Mouse (Mus musculus): ENCODE data around the gene Tbxa2r. TPM values are rescaled to one million over a fixed set of nuclear protein-coding genes. Genes with fewer than 3 reads are reported as not detected.

Tbxa2r gene
- polyA plus RNA-seq, 2 experiments: 9.2 to 10.8 TPM

DNA sequence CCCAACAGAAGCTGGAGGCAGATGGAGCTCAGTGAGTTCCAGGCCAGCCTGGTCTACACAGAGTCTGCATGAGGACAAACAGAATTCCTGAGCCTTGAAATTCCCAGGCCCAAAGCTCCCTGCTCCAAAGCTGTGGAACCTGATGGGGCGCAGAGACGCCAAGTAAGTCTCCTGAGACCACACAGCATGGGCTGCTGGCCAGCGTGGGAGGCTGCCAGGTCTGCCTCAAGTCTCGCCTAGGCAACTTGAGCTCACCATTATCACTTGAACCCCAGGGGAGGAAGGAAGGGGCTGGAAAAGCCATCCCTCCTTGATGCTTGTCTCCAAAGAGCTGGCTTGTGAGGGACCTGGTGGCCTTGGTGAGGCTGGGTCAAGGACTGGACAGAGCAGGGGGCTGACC lies 1.5 kb downstream of the Tbxa2r start:
- H3K9ac ChIP-seq (ENCODE audit: low read depth, low read length, severe bottlenecking): no peak overlapping the region
- WGBS: 47% methylated on average over 4 of the region's 4 CpGs
- H3K36me3 ChIP-seq (ENCODE audit: control insufficient read depth, insufficient read depth, low read length): peaks cover 24% of the 10 kb centered on the region
- H3K27me3 ChIP-seq (ENCODE audit: control insufficient read depth, insufficient read depth, low read length): no peaks in the 10 kb centered on the region
- peaks cover 29% of the 10 kb centered on the region for H3K4me1 ChIP-seq (ENCODE audit: control insufficient read depth, insufficient read depth, low read length)
- DNase-seq (ENCODE audit: low spot score) (no peak), ATAC-seq (ENCODE audit: low FRiP score, low read depth) (peak; percentile 8; the same call in 1 of the 2 replicates)
- H3K27ac ChIP-seq (replicated peaks; ENCODE audit: low read depth, low read length): peak overlapping the region; percentile 85
- H3K9me3 ChIP-seq (ENCODE audit: control insufficient read depth, low read length): no peaks in the 10 kb centered on the region
- no peak overlapping the region for H3K4me3 ChIP-seq (replicated peaks; ENCODE audit: low read length)
- no peak for TF ChIP-seq POLR2A (IDR thresholded peaks at IDR 0.05; ENCODE audit: borderline replicate concordance, extremely low read depth, insufficient read depth, insufficient read length)
- H3K4me2 ChIP-seq (replicated peaks; ENCODE audit: low read depth, low read length, severe bottlenecking): 0 out of 2 replicates have a peak overlapping the region, but pooled peaks have one; percentile 21

DNA sequence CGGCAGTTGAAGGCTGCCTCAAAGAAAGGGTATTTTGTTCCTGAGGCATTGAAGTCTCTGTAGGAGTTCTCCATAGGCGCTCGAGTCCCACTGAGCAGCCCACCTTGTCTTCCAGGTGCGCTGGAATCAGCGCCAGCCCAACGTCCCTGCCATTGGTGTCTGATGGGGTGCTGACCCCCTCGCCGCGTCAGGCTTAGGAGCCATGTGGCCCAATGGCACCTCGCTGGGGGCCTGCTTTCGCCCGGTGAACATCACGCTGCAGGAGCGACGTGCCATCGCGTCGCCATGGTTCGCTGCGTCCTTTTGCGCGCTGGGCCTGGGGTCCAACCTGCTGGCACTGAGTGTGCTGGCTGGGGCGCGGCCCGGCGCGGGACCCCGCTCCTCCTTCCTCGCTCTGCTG lies 3.7 kb downstream of the Tbxa2r start:
- peaks cover under 1% of the 10 kb centered on the region for H3K36me3 ChIP-seq (ENCODE audit: control insufficient read depth, insufficient read depth, low read length)
- no peak for TF ChIP-seq POLR2A (IDR thresholded peaks at IDR 0.05; ENCODE audit: borderline replicate concordance, extremely low read depth, insufficient read depth, insufficient read length)
- H3K27me3 ChIP-seq (ENCODE audit: control insufficient read depth, insufficient read depth, low read length): 0 out of 2 replicates have a peak, but pooled peaks cover 2% of the 10 kb centered on the region
- 25% methylated on average over 29 of the region's 29 CpGs for WGBS
- peaks cover 42% of the 10 kb centered on the region for H3K4me1 ChIP-seq (ENCODE audit: control insufficient read depth, insufficient read depth, low read length)
- DNase-seq (ENCODE audit: low spot score): no peak
- no peaks in the 10 kb centered on the region for H3K9me3 ChIP-seq (ENCODE audit: control insufficient read depth, low read length)
- no peak for ATAC-seq (ENCODE audit: low FRiP score, low read depth)
- H3K4me2 ChIP-seq (replicated peaks; ENCODE audit: low read depth, low read length, severe bottlenecking): peak overlapping the region; percentile 15; the same call in 1 of the 2 replicates
- H3K4me3 ChIP-seq (replicated peaks; ENCODE audit: low read length): no peak overlapping the region
- H3K27ac ChIP-seq (replicated peaks; ENCODE audit: low read depth, low read length): no peak overlapping the region
- 0 out of 2 replicates have a peak overlapping the region, but pooled peaks have one; percentile 4 for H3K9ac ChIP-seq (ENCODE audit: low read depth, low read length, severe bottlenecking)

DNA sequence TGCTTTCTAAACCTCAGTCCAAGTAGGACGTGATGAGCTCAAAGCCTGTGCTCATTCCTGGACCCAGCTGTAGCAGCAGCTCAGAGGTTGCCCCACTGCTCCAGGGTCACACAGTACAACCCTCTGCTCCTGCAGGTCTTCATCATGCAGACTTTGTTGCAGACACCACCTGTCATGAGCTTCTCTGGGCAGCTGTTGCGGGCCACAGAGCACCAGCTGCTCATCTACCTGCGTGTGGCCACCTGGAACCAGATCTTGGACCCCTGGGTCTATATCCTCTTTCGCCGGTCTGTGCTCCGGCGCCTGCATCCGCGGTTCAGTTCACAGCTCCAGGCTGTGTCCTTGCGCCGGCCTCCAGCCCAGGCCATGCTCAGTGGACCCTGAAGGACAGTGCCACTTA lies 5.8 kb downstream of the Tbxa2r start:
- H3K9me3 ChIP-seq (ENCODE audit: control insufficient read depth, low read length): no peaks in the 10 kb centered on the region
- no peak for ATAC-seq (ENCODE audit: low FRiP score, low read depth)
- H3K4me1 ChIP-seq (ENCODE audit: control insufficient read depth, insufficient read depth, low read length): peaks cover 33% of the 10 kb centered on the region
- no peaks in the 10 kb centered on the region for H3K36me3 ChIP-seq (ENCODE audit: control insufficient read depth, insufficient read depth, low read length)
- WGBS: 65% methylated on average over 11 of the region's 11 CpGs
- DNase-seq (ENCODE audit: low spot score): no peak
- no peak overlapping the region for H3K27ac ChIP-seq (replicated peaks; ENCODE audit: low read depth, low read length)
- no peak overlapping the region for H3K4me2 ChIP-seq (replicated peaks; ENCODE audit: low read depth, low read length, severe bottlenecking)
- no peak for TF ChIP-seq POLR2A (IDR thresholded peaks at IDR 0.05; ENCODE audit: borderline replicate concordance, extremely low read depth, insufficient read depth, insufficient read length)
- 0 out of 2 replicates have a peak, but pooled peaks cover 11% of the 10 kb centered on the region for H3K27me3 ChIP-seq (ENCODE audit: control insufficient read depth, insufficient read depth, low read length)
- H3K9ac ChIP-seq (ENCODE audit: low read depth, low read length, severe bottlenecking): no peak overlapping the region
- H3K4me3 ChIP-seq (replicated peaks; ENCODE audit: low read length): no peak overlapping the region

DNA sequence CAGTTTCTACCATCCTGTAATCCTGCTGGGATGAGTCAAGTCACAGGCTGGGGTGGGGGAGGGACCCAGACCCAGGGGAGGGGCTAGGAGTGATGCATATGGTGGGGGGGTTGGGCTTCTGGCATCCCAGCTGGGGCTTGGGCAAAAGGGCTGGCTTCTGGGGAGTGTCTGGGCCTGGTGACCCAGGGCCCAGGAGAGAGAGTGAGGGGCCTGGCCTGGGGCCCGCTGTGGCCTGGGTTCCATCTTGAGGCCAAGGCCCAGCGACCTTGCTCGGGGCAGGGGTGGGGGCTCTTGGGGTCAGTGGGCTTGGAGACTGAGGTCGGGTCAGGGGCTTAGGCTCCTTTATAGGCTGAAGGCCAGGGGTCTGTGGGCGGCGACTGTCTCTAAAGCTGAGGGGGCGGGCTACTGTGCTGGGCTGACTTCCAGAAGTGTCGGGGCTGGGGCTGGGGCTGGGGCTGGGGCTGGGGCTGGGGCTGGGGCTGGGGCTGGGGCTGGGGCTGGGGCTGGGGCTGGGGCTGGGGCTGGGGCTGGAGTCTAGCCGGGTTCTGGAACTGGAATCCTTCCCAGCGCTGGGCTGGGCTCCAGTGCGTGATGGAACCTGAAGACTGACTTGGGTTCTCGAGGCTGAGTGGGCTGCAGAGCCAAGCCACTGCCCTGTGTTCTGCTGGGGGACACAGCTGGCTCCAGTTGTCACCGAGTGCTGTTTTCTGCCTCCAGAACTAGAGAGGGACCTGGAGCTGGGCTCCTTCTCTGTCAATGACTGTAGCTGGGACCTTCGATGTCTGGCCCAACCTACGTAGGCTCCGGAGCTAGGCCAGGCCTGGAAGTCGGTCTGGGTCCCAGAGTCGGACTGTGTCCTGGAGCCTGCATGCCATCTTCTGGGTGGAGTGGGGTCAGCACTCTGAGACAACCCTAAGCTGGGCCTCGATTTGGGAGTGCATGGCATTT lies 7.1 kb downstream of the Tbxa2r start:
- Histone ChIP-seq H3K4me3 (replicated peaks; ENCODE audit: low read length) (no peak overlapping the region), H3K27me3 (ENCODE audit: control insufficient read depth, insufficient read depth, low read length) (0 out of 2 replicates have a peak, but pooled peaks cover 11% of the 10 kb centered on the region), H3K4me1 (ENCODE audit: control insufficient read depth, insufficient read depth, low read length) (peaks cover 20% of the 10 kb centered on the region), H3K9me3 (ENCODE audit: control insufficient read depth, low read length) (no peaks in the 10 kb centered on the region), H3K4me2 (replicated peaks; ENCODE audit: low read depth, low read length, severe bottlenecking) (peak overlapping the region; percentile 22), H3K9ac (ENCODE audit: low read depth, low read length, severe bottlenecking) (peak overlapping the region; percentile 40), H3K27ac (replicated peaks; ENCODE audit: low read depth, low read length) (peak overlapping the region; percentile 86), H3K36me3 (ENCODE audit: control insufficient read depth, insufficient read depth, low read length) (no peaks in the 10 kb centered on the region)
- no peak for TF ChIP-seq POLR2A (IDR thresholded peaks at IDR 0.05; ENCODE audit: borderline replicate concordance, extremely low read depth, insufficient read depth, insufficient read length)
- 30% methylated on average over 14 of the region's 19 CpGs for WGBS
- peak; percentile 58 for DNase-seq (ENCODE audit: low spot score)
- peak; percentile 51 for ATAC-seq (ENCODE audit: low FRiP score, low read depth)

DNA sequence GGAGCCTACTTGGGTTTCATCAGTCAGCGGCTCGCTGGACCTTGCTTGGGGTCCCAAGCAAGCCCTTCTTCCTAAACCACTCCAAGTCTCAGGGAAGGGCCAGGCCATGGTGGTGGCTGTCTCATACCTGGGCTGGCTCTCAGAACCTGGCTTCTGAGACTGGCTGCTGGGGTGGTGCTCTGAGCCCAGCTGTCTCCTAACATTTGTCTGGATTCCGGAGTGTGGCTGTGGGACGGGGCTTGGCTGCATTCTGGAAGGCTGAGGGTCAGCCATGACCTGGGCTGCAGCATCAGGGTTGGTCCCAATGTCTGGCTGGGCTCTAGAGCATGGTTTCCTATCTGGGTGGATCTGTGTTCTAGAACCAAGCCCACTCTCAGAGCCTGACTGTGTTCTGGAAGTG lies 8.0 kb downstream of the Tbxa2r start:
- Histone ChIP-seq H3K4me1 (ENCODE audit: control insufficient read depth, insufficient read depth, low read length) (peaks cover 19% of the 10 kb centered on the region), H3K27me3 (ENCODE audit: control insufficient read depth, insufficient read depth, low read length) (peaks cover 19% of the 10 kb centered on the region; the same call in 1 of the 2 replicates), H3K9ac (ENCODE audit: low read depth, low read length, severe bottlenecking) (no peak overlapping the region), H3K4me2 (replicated peaks; ENCODE audit: low read depth, low read length, severe bottlenecking) (no peak overlapping the region), H3K27ac (replicated peaks; ENCODE audit: low read depth, low read length) (peak overlapping the region; percentile 86), H3K4me3 (replicated peaks; ENCODE audit: low read length) (no peak overlapping the region), H3K9me3 (ENCODE audit: control insufficient read depth, low read length) (no peaks in the 10 kb centered on the region), H3K36me3 (ENCODE audit: control insufficient read depth, insufficient read depth, low read length) (no peaks in the 10 kb centered on the region)
- 95% methylated on average over 4 of the region's 4 CpGs for WGBS
- no peak for DNase-seq (ENCODE audit: low spot score)
- no peak for ATAC-seq (ENCODE audit: low FRiP score, low read depth)
- no peak for TF ChIP-seq POLR2A (IDR thresholded peaks at IDR 0.05; ENCODE audit: borderline replicate concordance, extremely low read depth, insufficient read depth, insufficient read length)

Measured in limb, embryonic 14.5 days (tissue).